8 mouse cellular contexts compared by ENCODE assay signal in genomic region chr3:135485900-135486241, GRCm38 (mm10). TPM values are rescaled to one million over a fixed set of nuclear protein-coding genes. Genes with fewer than 3 reads are reported as not detected.
A peak's percentile ranks its signal among the peaks of the same experiment; 100 is the strongest.
DNase-seq lines count a peak whose midpoint lies in the region; ATAC-seq and TF ChIP-seq lines count a peak whose summit lies in the region.

No protein-coding gene starts in this region.

- peak overlapping the region; percentile 98 for H3K4me2 ChIP-seq in lung, embryonic 14.5 days
- H3K4me2 ChIP-seq in embryonic facial prominence, embryonic 13.5 days, result peak overlapping the region; percentile 92
- H3K4me2 ChIP-seq in limb, embryonic 11.5 days (ENCODE audit: low read depth, severe bottlenecking), result peak overlapping the region; percentile 97

- H3K4me1 ChIP-seq in lung, embryonic 14.5 days (ENCODE audit: insufficient read depth), result no peaks in the 10 kb centered on the region; the same call in 1 of the 2 replicates
- H3K4me1 ChIP-seq in embryonic facial prominence, embryonic 13.5 days, result peaks cover 8% of the 10 kb centered on the region
- no peaks in the 10 kb centered on the region for H3K4me1 ChIP-seq in limb, embryonic 11.5 days (ENCODE audit: control insufficient read depth, insufficient read depth, low read length)

- no peak for DNase-seq in lung, embryonic 14.5 days
- no peak for DNase-seq in lung, postnatal 10 days
- DNase-seq in limb, embryonic 11.5 days (ENCODE audit: low spot score), result no peak
- DNase-seq in urinary bladder, postnatal 25 days (ENCODE audit: low spot score), result no peak
- no peak for DNase-seq in frontal cortex, postnatal 14 days (ENCODE audit: low spot score in 2 of 2)
- DNase-seq in kidney, adult 9 months, result no peak

- no peak; the same call in 1 of the 2 replicates for ATAC-seq in lung, embryonic 14.5 days (ENCODE audit: insufficient read depth)
- no peak for ATAC-seq in embryonic facial prominence, embryonic 13.5 days (ENCODE audit: insufficient number of reproducible peaks, insufficient read depth, low FRiP score, low TSS enrichment, low read depth)
- ATAC-seq in limb, embryonic 11.5 days (ENCODE audit: insufficient number of reproducible peaks, low FRiP score, low TSS enrichment, low read depth), result no peak
- peak; percentile 25; the same call in 1 of the 2 replicates for ATAC-seq in neutrophil, adult 5-6 weeks (ENCODE audit: extremely low read depth, insufficient number of reproducible peaks, low FRiP score, poor library complexity, severe bottlenecking)

- H3K4me3 ChIP-seq in lung, embryonic 14.5 days (ENCODE audit: low read depth, low read length), result peak overlapping the region; percentile 58
- H3K4me3 ChIP-seq in embryonic facial prominence, embryonic 13.5 days, result peak overlapping the region; percentile 59
- H3K4me3 ChIP-seq in limb, embryonic 11.5 days (ENCODE audit: low read depth, low read length), result peak overlapping the region; percentile 53

- 7% methylated on average over 9 of the region's 9 CpGs for WGBS in lung, embryonic 14.5 days
- WGBS in embryonic facial prominence, embryonic 13.5 days, result 10% methylated on average over 9 of the region's 9 CpGs
- WGBS in limb, embryonic 11.5 days, result 22% methylated on average over 9 of the region's 9 CpGs

- H3K9me3 ChIP-seq in lung, embryonic 14.5 days (ENCODE audit: low read depth, low read length), result no peaks in the 10 kb centered on the region
- no peaks in the 10 kb centered on the region for H3K9me3 ChIP-seq in embryonic facial prominence, embryonic 13.5 days
- H3K9me3 ChIP-seq in limb, embryonic 11.5 days (ENCODE audit: control insufficient read depth, low read length), result no peaks in the 10 kb centered on the region

- no peaks in the 10 kb centered on the region for H3K36me3 ChIP-seq in lung, embryonic 14.5 days (ENCODE audit: insufficient read depth)
- H3K36me3 ChIP-seq in embryonic facial prominence, embryonic 13.5 days, result no peaks in the 10 kb centered on the region
- no peaks in the 10 kb centered on the region for H3K36me3 ChIP-seq in limb, embryonic 11.5 days (ENCODE audit: control insufficient read depth, insufficient read depth, low read length)

- no peak for TF ChIP-seq CTCF in lung, embryonic 14.5 days (IDR thresholded peaks at IDR 0.05; ENCODE audit: low read depth)

- no peaks in the 10 kb centered on the region for H3K27me3 ChIP-seq in lung, embryonic 14.5 days (ENCODE audit: insufficient read depth, low read length)
- peaks cover 18% of the 10 kb centered on the region for H3K27me3 ChIP-seq in embryonic facial prominence, embryonic 13.5 days
- no peaks in the 10 kb centered on the region for H3K27me3 ChIP-seq in limb, embryonic 11.5 days (ENCODE audit: control insufficient read depth, insufficient read depth, low read length)

- no peak overlapping the region for H3K27ac ChIP-seq in lung, embryonic 14.5 days (ENCODE audit: low read depth)
- no peak overlapping the region for H3K27ac ChIP-seq in embryonic facial prominence, embryonic 13.5 days
- no peak overlapping the region for H3K27ac ChIP-seq in limb, embryonic 11.5 days (replicated peaks; ENCODE audit: low read depth, low read length)

- peak overlapping the region; percentile 60 for H3K9ac ChIP-seq in lung, embryonic 14.5 days
- peak overlapping the region; percentile 72 for H3K9ac ChIP-seq in embryonic facial prominence, embryonic 13.5 days
- peak overlapping the region; percentile 61 for H3K9ac ChIP-seq in limb, embryonic 11.5 days (ENCODE audit: low read length)

RNA-seq across cellular contexts. Expression of gene Manba, which starts 0.5 kb away (rescaled TPM):
- 10.2 and 10.7 TPM in 2 replicates for polyA plus RNA-seq in lung, embryonic 14.5 days (2014; fragmentation: Nextera tagmentation; extraction: Ambion mirVana)
- polyA plus RNA-seq in embryonic facial prominence, embryonic 13.5 days (2015; fragmentation: Nextera tagmentation; extraction: Ambion mirVana), result 5.8 and 6.1 TPM in 2 replicates
- polyA plus RNA-seq in limb, embryonic 11.5 days (2014; fragmentation: Nextera tagmentation; extraction: Ambion mirVana), result 4.1 and 4.7 TPM in 2 replicates
- 36.7 and 45.9 TPM in 2 replicates for total RNA-seq in neutrophil, adult 5-6 weeks (2017)

RNA-seq across cellular contexts. Expression of gene Ube2d3, which starts 47.9 kb away (rescaled TPM):
- polyA plus RNA-seq in lung, embryonic 14.5 days (2014; fragmentation: Nextera tagmentation; extraction: Ambion mirVana), result 586 and 604 TPM in 2 replicates
- 489 and 515 TPM in 2 replicates for polyA plus RNA-seq in embryonic facial prominence, embryonic 13.5 days (2015; fragmentation: Nextera tagmentation; extraction: Ambion mirVana)
- 616 and 639 TPM in 2 replicates for polyA plus RNA-seq in limb, embryonic 11.5 days (2014; fragmentation: Nextera tagmentation; extraction: Ambion mirVana)
- total RNA-seq in neutrophil, adult 5-6 weeks (2017), result 572 and 587 TPM in 2 replicates
